Mouse (Mus musculus): Measurements from ENCODE around the gene Amph.

The Amph gene

GRCm38 (mm10) chr13:19152126-19152525 lies 204.1 kb downstream of the Amph start:
- TF ChIP-seq GATA4 (IDR thresholded peaks at IDR 0.05; ENCODE audit: insufficient replicate concordance, low read length): no peak

GRCm38 (mm10) chr13:19158484-19158883 lies 210.5 kb downstream of the Amph start:
- no peak for TF ChIP-seq GATA4 (IDR thresholded peaks at IDR 0.05; ENCODE audit: insufficient replicate concordance, low read length)

GRCm38 (mm10) chr13:19160616-19161015 lies 212.6 kb downstream of the Amph start:
- TF ChIP-seq GATA4 (IDR thresholded peaks at IDR 0.05; ENCODE audit: insufficient replicate concordance, low read length): no peak

- no peak for TF ChIP-seq GATA4 (IDR thresholded peaks at IDR 0.05; ENCODE audit: insufficient replicate concordance, low read length)
These were observed 213.1 kb downstream of the Amph start for GRCm38 (mm10) chr13:19161111-19161510.

GRCm38 (mm10) chr13:19162120-19162519 lies 214.1 kb downstream of the Amph start:
- no peak for TF ChIP-seq GATA4 (IDR thresholded peaks at IDR 0.05; ENCODE audit: insufficient replicate concordance, low read length)

GRCm38 (mm10) chr13:19177662-19178259 lies 229.8 kb downstream of the Amph start:
- TF ChIP-seq GATA4 (IDR thresholded peaks at IDR 0.05; ENCODE audit: insufficient replicate concordance, low read length): no peak

GRCm38 (mm10) chr13:19178351-19178750 lies 230.3 kb downstream of the Amph start:
- TF ChIP-seq GATA4 (IDR thresholded peaks at IDR 0.05; ENCODE audit: insufficient replicate concordance, low read length): no peak

GRCm38 (mm10) chr13:19182259-19182658 lies 234.3 kb downstream of the Amph start:
- TF ChIP-seq GATA4 (IDR thresholded peaks at IDR 0.05; ENCODE audit: insufficient replicate concordance, low read length): no peak

GRCm38 (mm10) chr13:19190052-19190451 lies 242.0 kb downstream of the Amph start:
- TF ChIP-seq GATA4 (IDR thresholded peaks at IDR 0.05; ENCODE audit: insufficient replicate concordance, low read length): no peak

- TF ChIP-seq GATA4 (IDR thresholded peaks at IDR 0.05; ENCODE audit: insufficient replicate concordance, low read length): no peak
These were observed 246.8 kb downstream of the Amph start for GRCm38 (mm10) chr13:19194803-19195202.

GRCm38 (mm10) chr13:19195456-19195855 lies 247.5 kb downstream of the Amph start:
- TF ChIP-seq GATA4 (IDR thresholded peaks at IDR 0.05; ENCODE audit: insufficient replicate concordance, low read length): no peak

Data from liver, adult (tissue).